Mouse (Mus musculus) heart, embryonic 14.5 days (tissue): ENCODE data around the gene Slc36a2. TPM values are rescaled to one million over a fixed set of nuclear protein-coding genes. Genes with fewer than 3 reads are reported as not detected.

Experiments used
- ATAC-seq: fragments of 200-750 bp; cut with Nextera tagmentation; 2 replicates; pipeline ENCODE4 v1.8.0; 2017; ENCODE audit warnings: low read depth, moderate TSS enrichment; ENCODE audit not compliant: insufficient number of reproducible peaks, insufficient read depth, low FRiP score
- H3K27ac ChIP-seq, 2 experiments: fragments of 200-500 bp in 1 of 2; fragments of 300-500 bp in 1 of 2; sonication (generic) in 1 of 2; replicated peaks in 1 of 2; 2 replicates each; pipeline ENCODE4 v1.5.1; 2012 to 2014; ENCODE audit warnings: low read depth in 2 of 2, low read length in 2 of 2, control low read depth in 1 of 2, mild to moderate bottlenecking in 1 of 2, mixed read lengths in 1 of 2; ENCODE audit not compliant: control insufficient read depth in 1 of 2, insufficient read depth in 1 of 2
- H3K27me3 ChIP-seq: fragments of 300-500 bp; sonication (generic); 2 replicates; pipeline ENCODE4 v1.6.1; 2014; ENCODE audit warnings: mild to moderate bottlenecking, low read length, control low read depth; ENCODE audit not compliant: control insufficient read depth, insufficient read depth
- H3K36me3 ChIP-seq: fragments of 300-500 bp; sonication (generic); 2 replicates; pipeline ENCODE4 v1.6.1; 2014; ENCODE audit warnings: mild to moderate bottlenecking, control low read depth, low read length, mixed read lengths; ENCODE audit not compliant: control insufficient read depth, insufficient read depth
- H3K4me1 ChIP-seq, 2 experiments: fragments of 200-500 bp in 1 of 2; fragments of 300-500 bp in 1 of 2; sonication (generic) in 1 of 2; 2 replicates each; pipeline ENCODE4 v1.6.1; 2012 to 2014; ENCODE audit warnings: low read length in 2 of 2, control low read depth in 1 of 2, mixed read lengths in 1 of 2; ENCODE audit not compliant: control insufficient read depth in 2 of 2, insufficient read depth in 2 of 2
- H3K4me2 ChIP-seq: fragments of 300-500 bp; sonication (generic); 2 replicates; pipeline ENCODE4 v1.6.1; 2014; ENCODE audit warnings: mild to moderate bottlenecking, low read length
- H3K4me3 ChIP-seq, 2 experiments: fragments of 200-500 bp in 1 of 2; fragments of 300-500 bp in 1 of 2; sonication (generic) in 1 of 2; 2 replicates each; pipeline ENCODE4 v1.5.1; 2012 to 2014; ENCODE audit warnings: low read length in 2 of 2, mild to moderate bottlenecking in 2 of 2, control low read depth in 1 of 2, low read depth in 1 of 2, moderate library complexity in 1 of 2; ENCODE audit not compliant: control insufficient read depth in 1 of 2, insufficient read depth in 1 of 2
- H3K9ac ChIP-seq: fragments of 300-500 bp; sonication (generic); 2 replicates; pipeline ENCODE4 v1.6.1; 2014; ENCODE audit warnings: mild to moderate bottlenecking, low read length
- H3K9me3 ChIP-seq: fragments of 300-500 bp; sonication (generic); 2 replicates; pipeline ENCODE4 v1.6.1; 2016; ENCODE audit warnings: low read length, control low read depth; ENCODE audit not compliant: control insufficient read depth
- WGBS: fragments of 180-500 bp; shearing (Covaris S2); extraction: QIAGEN DNeasy Blood & Tissue Kit; methylation state at CpG from one replicate; pipeline ENCODE4 v1.1.7; 2014; 5-methylcytosine and 5-hydroxymethylcytosine counted together
- polyA plus RNA-seq: library from polyadenylated mRNA; unstranded; fragments of >200 nt; fragmentation: Nextera tagmentation; extraction: Ambion mirVana; gene quantifications from 2 replicates; pipeline ENCODE4 v1.2.1, GENCODE M21; 2014

Gene Slc36a2
- polyA plus RNA-seq, result 5.2 and 7.3 TPM in 2 replicates

DNA sequence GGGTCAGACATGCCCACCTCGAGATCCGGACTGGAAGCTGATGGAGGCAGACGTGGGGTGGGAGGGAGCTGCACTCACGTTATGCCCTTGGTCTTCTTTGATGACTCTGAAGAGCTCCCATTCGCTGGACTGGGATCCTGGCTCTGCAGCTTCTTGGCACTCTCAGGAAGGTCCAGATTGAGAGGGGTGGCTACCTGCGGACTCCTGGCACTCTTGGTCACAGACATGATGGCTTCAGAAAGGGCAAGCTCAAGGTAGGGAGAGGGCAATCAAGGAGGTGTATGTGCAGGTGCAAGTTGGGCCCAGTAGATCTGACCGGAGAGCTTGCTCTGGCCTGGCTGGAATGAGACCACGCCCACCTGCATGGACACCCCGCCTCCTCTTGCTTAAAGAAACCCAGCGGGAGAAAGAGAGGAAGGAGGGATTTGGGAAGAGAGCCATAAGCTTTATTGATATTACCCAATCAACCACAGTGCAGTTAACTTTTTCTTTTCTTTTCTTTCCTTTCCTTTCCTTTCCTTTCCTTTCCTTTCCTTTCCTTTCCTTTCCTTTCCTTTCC, at the start of gene Slc36a2:
TSS of gene Slc36a2 (minus strand) at position 345 of the 559 bp plus-strand sequence.
- H3K9me3 ChIP-seq, result no peaks in the 10 kb centered on the region
- H3K27ac ChIP-seq, result no peak within 1 kb of the TSS
- no peak for ATAC-seq
- peaks cover 9 to 14% of the 10 kb centered on the region in 2 experiments for H3K4me1 ChIP-seq
- H3K27me3 ChIP-seq, result no peaks in the 10 kb centered on the region
- WGBS, result 27% methylated on average over 10 of the region's 10 CpGs
- no peaks in the 10 kb centered on the region for H3K36me3 ChIP-seq
- peak within 1 kb of the TSS; percentile 8; the same call in 1 of the 2 replicates for H3K9ac ChIP-seq
- no peak within 1 kb of the TSS; a peak in 1 of 4 replicates for H3K4me3 ChIP-seq
- H3K4me2 ChIP-seq, result peak within 1 kb of the TSS; percentile 9

GRCm38 (mm10) chr11:55234288-55234687, 49.4 kb upstream of the Slc36a2 start:
- Histone ChIP-seq H3K27ac (no peak overlapping the region), H3K9me3 (no peaks in the 10 kb centered on the region), H3K4me3 (no peak overlapping the region), H3K9ac (no peak overlapping the region), H3K4me1 (no peaks in the 10 kb centered on the region), H3K27me3 (no peaks in the 10 kb centered on the region), H3K36me3 (peaks cover 31% of the 10 kb centered on the region), H3K4me2 (no peak overlapping the region)
- no peak for ATAC-seq
- 81% methylated on average over 7 of the region's 7 CpGs for WGBS

- H3K9ac ChIP-seq, result no peak overlapping the region
- WGBS, result 91% methylated on average over 6 of the region's 6 CpGs
- H3K9me3 ChIP-seq, result no peaks in the 10 kb centered on the region
- H3K36me3 ChIP-seq, result peaks cover 48% of the 10 kb centered on the region
- H3K4me3 ChIP-seq, result no peak overlapping the region
- H3K27ac ChIP-seq, result no peak overlapping the region
- H3K27me3 ChIP-seq, result no peaks in the 10 kb centered on the region
- ATAC-seq, result no peak
- no peaks in the 10 kb centered on the region for H3K4me1 ChIP-seq
- no peak overlapping the region for H3K4me2 ChIP-seq
These were observed 46.2 kb upstream of the Slc36a2 start for GRCm38 (mm10) chr11:55231034-55231433.

GRCm38 (mm10) chr11:55221306-55221705, 36.4 kb upstream of the Slc36a2 start:
- Histone ChIP-seq H3K4me2 (no peak overlapping the region), H3K27ac (no peak overlapping the region), H3K27me3 (no peaks in the 10 kb centered on the region), H3K4me3 (no peak overlapping the region), H3K36me3 (peaks cover 50% of the 10 kb centered on the region), H3K9ac (no peak overlapping the region), H3K9me3 (no peaks in the 10 kb centered on the region), H3K4me1 (peaks cover 0 to 5% of the 10 kb centered on the region in 2 experiments; a peak in 1 of 4 replicates)
- WGBS, result 82% methylated on average over 7 of the region's 7 CpGs
- no peak for ATAC-seq

GRCm38 (mm10) chr11:55218473-55218872, 33.6 kb upstream of the Slc36a2 start:
- peaks cover 30% of the 10 kb centered on the region for H3K36me3 ChIP-seq
- ATAC-seq, result no peak
- 90% methylated on average over 3 of the region's 3 CpGs for WGBS
- no peak overlapping the region for H3K4me3 ChIP-seq
- H3K9me3 ChIP-seq, result no peaks in the 10 kb centered on the region
- H3K9ac ChIP-seq, result no peak overlapping the region
- H3K4me2 ChIP-seq, result no peak overlapping the region
- no peaks in the 10 kb centered on the region for H3K27me3 ChIP-seq
- H3K4me1 ChIP-seq, result peaks cover 0 to 5% of the 10 kb centered on the region in 2 experiments; a peak in 1 of 4 replicates
- no peak overlapping the region for H3K27ac ChIP-seq

GRCm38 (mm10) chr11:55217880-55218279, 33.0 kb upstream of the Slc36a2 start:
- H3K9ac ChIP-seq, result no peak overlapping the region
- peaks cover 2% of the 10 kb centered on the region; the same call in 1 of the 2 replicates for H3K9me3 ChIP-seq
- H3K4me3 ChIP-seq, result no peak overlapping the region
- no peaks in the 10 kb centered on the region for H3K27me3 ChIP-seq
- H3K4me1 ChIP-seq, result peaks cover 0 to 5% of the 10 kb centered on the region in 2 experiments; a peak in 1 of 4 replicates
- H3K27ac ChIP-seq, result no peak overlapping the region
- ATAC-seq, result no peak
- no peak overlapping the region for H3K4me2 ChIP-seq
- peaks cover 26% of the 10 kb centered on the region for H3K36me3 ChIP-seq
- WGBS, result 49% methylated on average over 7 of the region's 7 CpGs

- Histone ChIP-seq H3K4me1 (peaks cover 0 to 5% of the 10 kb centered on the region in 2 experiments; a peak in 1 of 4 replicates), H3K36me3 (peaks cover 26% of the 10 kb centered on the region), H3K27me3 (no peaks in the 10 kb centered on the region), H3K4me2 (no peak overlapping the region), H3K9me3 (peaks cover 5% of the 10 kb centered on the region; the same call in 1 of the 2 replicates), H3K27ac (no peak overlapping the region), H3K4me3 (no peak overlapping the region), H3K9ac (no peak overlapping the region)
- 65% methylated on average over 4 of the region's 4 CpGs for WGBS
- no peak for ATAC-seq
These were observed 32.5 kb upstream of the Slc36a2 start for GRCm38 (mm10) chr11:55217418-55217817.

GRCm38 (mm10) chr11:55216830-55217229, 32.0 kb upstream of the Slc36a2 start:
- Histone ChIP-seq H3K36me3 (peaks cover 25% of the 10 kb centered on the region), H3K9me3 (peaks cover 5% of the 10 kb centered on the region; the same call in 1 of the 2 replicates), H3K9ac (no peak overlapping the region), H3K27ac (no peak overlapping the region), H3K27me3 (no peaks in the 10 kb centered on the region), H3K4me1 (peaks cover 0 to 5% of the 10 kb centered on the region in 2 experiments; a peak in 1 of 4 replicates), H3K4me2 (no peak overlapping the region), H3K4me3 (no peak overlapping the region)
- WGBS, result 74% methylated on average over 13 of the region's 13 CpGs
- no peak for ATAC-seq
